Mouse (Mus musculus) MEL (cell line): ENCODE measurements at regions not wholly inside any gene's neighbourhood (a gene's known extent, or its start where the extent isn't known, plus 50 kb on each side); places are given as distances from the start of the nearest gene placed in this dataset.

ENCODE experiments used
- DNase-seq: peaks from one replicate; pipeline ENCODE4 v3.0.0; 2011; ENCODE audit warnings: low read depth, low spot score
- H3K27ac ChIP-seq: 2 replicates; pipeline ENCODE4 v1.5.1; 2012; ENCODE audit warnings: low read depth, mild to moderate bottlenecking, control low read depth, low read length, moderate library complexity; ENCODE audit not compliant: control insufficient read depth
- H3K27me3 ChIP-seq, 2 experiments: fragments of 150-350 bp in 1 of 2; sonication (generic) in 1 of 2; 2 replicates each; pipeline ENCODE4 v1.6.1; 2012; ENCODE audit warnings: low read length in 2 of 2, mild to moderate bottlenecking in 2 of 2, improper control_type of control experiment in 1 of 2, moderate library complexity in 1 of 2; ENCODE audit not compliant: insufficient read depth in 2 of 2, control insufficient read depth in 1 of 2
- H3K36me3 ChIP-seq, 2 experiments: 2 replicates each; pipeline ENCODE4 v1.6.1; 2012 to 2014; ENCODE audit warnings: low read length in 2 of 2, improper control_type of control experiment in 1 of 2, inconsistent platforms in 1 of 2, mild to moderate bottlenecking in 1 of 2; ENCODE audit not compliant: insufficient read depth in 2 of 2, control insufficient read depth in 1 of 2
- H3K4me1 ChIP-seq, 2 experiments: fragments of 150-350 bp in 1 of 2; sonication (generic) in 1 of 2; 2 replicates each; pipeline ENCODE4 v1.6.1; 2012; ENCODE audit warnings: low read length in 2 of 2, improper control_type of control experiment in 1 of 2, mild to moderate bottlenecking in 1 of 2; ENCODE audit not compliant: insufficient read depth in 2 of 2, control insufficient read depth in 1 of 2
- H3K4me3 ChIP-seq, 2 experiments: fragments of 150-350 bp in 1 of 2; sonication (generic) in 1 of 2; 2 replicates each; pipeline ENCODE4 v1.5.1; 2012; ENCODE audit warnings: low read depth in 2 of 2, low read length in 2 of 2, mild to moderate bottlenecking in 2 of 2, moderate library complexity in 2 of 2, control low read depth in 1 of 2, improper control_type of control experiment in 1 of 2; ENCODE audit not compliant: control insufficient read depth in 1 of 2, insufficient read depth in 1 of 2
- H3K79me2 ChIP-seq: 2 replicates; pipeline ENCODE4 v1.6.1; 2012; ENCODE audit warnings: mild to moderate bottlenecking, low read length, moderate library complexity; ENCODE audit not compliant: control insufficient read depth, poor library complexity, insufficient read depth
- H3K9ac ChIP-seq: 2 replicates; pipeline ENCODE4 v1.6.1; 2012; ENCODE audit warnings: low read depth, mild to moderate bottlenecking, control low read depth, low read length, moderate library complexity; ENCODE audit not compliant: control insufficient read depth, poor library complexity, severe bottlenecking
- H3K9me3 ChIP-seq: fragments of 150-350 bp; sonication (generic); replicated peaks from 2 replicates; pipeline ENCODE4 v1.6.1; 2012; ENCODE audit warnings: mild to moderate bottlenecking, low read length, improper control_type of control experiment, moderate library complexity; ENCODE audit not compliant: insufficient read depth
- BHLHE40 ChIP-seq: IDR thresholded peaks from 2 replicates; pipeline ENCODE4 v1.6.1; 2012; ENCODE audit warnings: low read depth, mild to moderate bottlenecking, inconsistent platforms, low read length, improper control_type of control experiment, borderline replicate concordance
- CHD1 ChIP-seq: IDR thresholded peaks from 2 replicates; pipeline ENCODE4 v1.6.1; 2012; ENCODE audit warnings: low read depth, mild to moderate bottlenecking, inconsistent platforms, low read length, improper control_type of control experiment
- EP300 ChIP-seq, 2 experiments: IDR thresholded peaks; 2 replicates each; pipeline ENCODE4 v1.6.1; 2011; ENCODE audit warnings: improper control_type of control experiment in 2 of 2, low read length in 2 of 2, low read depth in 1 of 2, mild to moderate bottlenecking in 1 of 2
- KAT2A ChIP-seq: conservative IDR thresholded peaks from 2 replicates; pipeline ENCODE4 v1.6.1; 2012; ENCODE audit warnings: low read depth, low read length, improper control_type of control experiment, inconsistent platforms
- MAFK ChIP-seq: IDR thresholded peaks from 2 replicates; pipeline ENCODE4 v1.6.1; 2011; ENCODE audit warnings: low read depth, mild to moderate bottlenecking, low read length, improper control_type of control experiment, borderline replicate concordance
- MAX ChIP-seq: IDR thresholded peaks from 2 replicates; pipeline ENCODE4 v1.6.1; 2011; ENCODE audit warnings: low read length, improper control_type of control experiment
- MEF2A ChIP-seq: IDR thresholded peaks from 2 replicates; pipeline ENCODE4 v1.6.1; 2014; ENCODE audit warnings: low read depth, mild to moderate bottlenecking, inconsistent platforms, low read length, improper control_type of control experiment; ENCODE audit not compliant: poor library complexity, insufficient replicate concordance, severe bottlenecking; ENCODE audit errors: extremely low read depth
- MXI1 ChIP-seq: IDR thresholded peaks from 2 replicates; pipeline ENCODE4 v1.6.1; 2011; ENCODE audit warnings: mild to moderate bottlenecking, low read depth, low read length, improper control_type of control experiment
- MYC ChIP-seq: IDR thresholded peaks from 2 replicates; pipeline ENCODE4 v1.6.1; 2011; ENCODE audit warnings: low read depth, mild to moderate bottlenecking, low read length, improper control_type of control experiment, moderate library complexity
- NELFE ChIP-seq: IDR thresholded peaks from 2 replicates; pipeline ENCODE4 v1.6.1; 2011; ENCODE audit warnings: low read depth, low read length, improper control_type of control experiment
- POLR2A ChIP-seq, 2 experiments: IDR thresholded peaks; 2 replicates each; pipeline ENCODE4 v1.6.1; 2011 to 2012; ENCODE audit warnings: low read length in 2 of 2, mild to moderate bottlenecking in 2 of 2, control low read depth in 1 of 2, improper control_type of control experiment in 1 of 2, low read depth in 1 of 2, moderate library complexity in 1 of 2; ENCODE audit not compliant: control insufficient read depth in 1 of 2, insufficient read depth in 1 of 2, poor library complexity in 1 of 2
- POLR2AphosphoS2 ChIP-seq: IDR thresholded peaks from 2 replicates; pipeline ENCODE4 v1.6.1; 2011; ENCODE audit warnings: low read length, improper control_type of control experiment
- RCOR1 ChIP-seq: IDR thresholded peaks from 2 replicates; pipeline ENCODE4 v1.6.1; 2012; ENCODE audit warnings: low read depth, mild to moderate bottlenecking, inconsistent platforms, low read length, improper control_type of control experiment
- SIN3A ChIP-seq: IDR thresholded peaks from 2 replicates; pipeline ENCODE4 v1.6.1; 2012; ENCODE audit warnings: low read length, improper control_type of control experiment, inconsistent platforms
- SMC3 ChIP-seq: IDR thresholded peaks from 2 replicates; pipeline ENCODE4 v1.6.1; 2011; ENCODE audit warnings: low read depth, low read length, improper control_type of control experiment
- TBP ChIP-seq: IDR thresholded peaks from 2 replicates; pipeline ENCODE4 v1.8.0; 2011; ENCODE audit warnings: low read depth, low read length, improper control_type of control experiment
- TCF12 ChIP-seq: IDR thresholded peaks from 2 replicates; pipeline ENCODE4 v1.6.1; 2014; ENCODE audit warnings: low read depth, mild to moderate bottlenecking, inconsistent platforms, low read length, improper control_type of control experiment, moderate library complexity
- UBTF ChIP-seq: IDR thresholded peaks from 2 replicates; pipeline ENCODE4 v1.6.1; 2012; ENCODE audit warnings: low read depth, mild to moderate bottlenecking, inconsistent platforms, low read length, improper control_type of control experiment, moderate library complexity, borderline replicate concordance; ENCODE audit not compliant: insufficient read depth
- USF1 ChIP-seq: IDR thresholded peaks from 2 replicates; pipeline ENCODE4 v1.6.1; 2014; ENCODE audit warnings: low read depth, mild to moderate bottlenecking, inconsistent platforms, low read length, improper control_type of control experiment, moderate library complexity
- USF2 ChIP-seq, 2 experiments: IDR thresholded peaks; 2 replicates each; pipeline ENCODE4 v1.6.1; 2011 to 2012; ENCODE audit warnings: improper control_type of control experiment in 2 of 2, low read length in 2 of 2, borderline replicate concordance in 1 of 2, inconsistent platforms in 1 of 2, low read depth in 1 of 2, mild to moderate bottlenecking in 1 of 2; ENCODE audit not compliant: insufficient read depth in 1 of 2

GRCm38 (mm10) chr16:26163401-26163800 lies 57.8 kb upstream of the P3h2 start:
- Histone ChIP-seq H3K79me2 (no peaks in the 10 kb centered on the region), H3K4me3 (no peak overlapping the region), H3K27me3 (no peaks in the 10 kb centered on the region), H3K36me3 (no peaks in the 10 kb centered on the region), H3K9me3 (no peaks in the 10 kb centered on the region), H3K27ac (no peak overlapping the region), H3K9ac (no peak overlapping the region), H3K4me1 (no peaks in the 10 kb centered on the region)
- DNase-seq, result no peak
- TF ChIP-seq EP300 (IDR thresholded peaks at IDR 0.05; ENCODE audit: low read depth in 1 of 2, low read length in 2 of 2), result no peak
- no peak for TF ChIP-seq TBP
- TF ChIP-seq MAFK, result no peak
- TF ChIP-seq MYC, result no peak
- TF ChIP-seq USF1, result no peak
- TF ChIP-seq UBTF, result no peak
- no peak for TF ChIP-seq MEF2A
- TF ChIP-seq MAX, result no peak

GRCm38 (mm10) chr16:26157606-26158005 lies 52.0 kb upstream of the P3h2 start:
- TF ChIP-seq POLR2AphosphoS2 (no peak), RCOR1 (no peak), MXI1 (no peak), KAT2A (no peak), POLR2A (IDR thresholded peaks at IDR 0.05; ENCODE audit: control insufficient read depth in 1 of 2, insufficient read depth in 1 of 2, low read depth in 1 of 2, low read length in 2 of 2, poor library complexity in 1 of 2) (no peak), CHD1 (no peak), SMC3 (no peak), SIN3A (no peak), TCF12 (no peak), USF2 (IDR thresholded peaks at IDR 0.05; ENCODE audit: borderline replicate concordance in 1 of 2, insufficient read depth in 1 of 2, low read depth in 1 of 2, low read length in 2 of 2) (no peak), BHLHE40 (no peak), NELFE (no peak)
- no peak for DNase-seq
- no peaks in the 10 kb centered on the region for H3K27me3 ChIP-seq
- H3K36me3 ChIP-seq, result no peaks in the 10 kb centered on the region
- no peaks in the 10 kb centered on the region for H3K4me1 ChIP-seq
- H3K9me3 ChIP-seq, result no peaks in the 10 kb centered on the region
- no peak overlapping the region for H3K27ac ChIP-seq
- no peak overlapping the region for H3K9ac ChIP-seq
- no peaks in the 10 kb centered on the region for H3K79me2 ChIP-seq
- H3K4me3 ChIP-seq, result no peak overlapping the region
